Comparison of ENCODE assay signal across 8 mouse cellular contexts in the genomic region with DNA sequence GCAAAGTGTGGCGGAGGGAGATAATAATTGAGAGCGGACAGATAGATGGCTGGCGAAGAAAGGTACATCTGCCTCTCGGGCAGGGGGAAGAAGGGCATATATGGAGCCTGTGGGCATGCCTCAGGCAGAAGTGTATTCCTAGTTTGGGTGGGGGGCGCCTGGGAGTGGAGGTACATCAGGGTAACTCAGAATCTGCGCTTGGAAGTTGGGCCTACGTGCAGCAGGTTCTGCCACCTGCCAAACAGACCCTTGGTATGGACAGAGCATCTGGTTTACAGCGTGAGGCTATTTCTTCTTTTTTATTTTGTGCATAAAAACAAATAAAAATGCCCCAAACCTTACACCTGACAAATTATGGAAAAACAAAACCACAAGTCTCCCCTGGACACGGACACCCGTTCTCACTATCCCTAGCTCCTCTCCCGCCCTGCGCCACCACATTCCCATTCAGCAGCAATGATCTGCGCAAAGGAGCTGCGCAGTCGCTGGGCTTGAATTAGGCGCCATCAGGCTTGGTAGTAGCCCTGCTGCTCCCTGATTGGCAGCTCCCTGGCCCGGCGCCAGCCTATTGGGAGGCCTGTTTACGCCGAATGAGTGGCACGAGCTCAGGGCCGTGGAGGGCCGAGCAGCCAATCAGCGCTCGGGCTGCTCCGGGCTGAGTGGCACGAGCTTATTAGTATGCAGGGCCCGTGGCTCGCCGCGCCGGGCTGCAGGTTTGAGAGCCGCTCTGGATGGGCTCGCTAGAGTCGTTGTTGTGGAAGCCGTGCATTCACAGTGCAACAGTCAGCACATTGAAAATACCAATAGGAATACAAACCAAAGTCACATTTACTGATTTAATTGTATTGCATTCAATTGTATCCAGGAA. TPM values are rescaled to one million over a fixed set of nuclear protein-coding genes. Genes with fewer than 3 reads are reported as not detected.
DNase-seq lines count a peak whose midpoint lies in the region; ATAC-seq lines count a peak whose summit lies in the region.

A gene (plus strand): TSS at position 718 of the 868 bp plus-strand sequence.

- 1% methylated on average over 36 of the region's 36 CpGs for WGBS in hindbrain, embryonic 15.5 days

- peak within 1 kb of the TSS; percentile 98 for H3K9ac ChIP-seq in hindbrain, embryonic 15.5 days

- ATAC-seq in hindbrain, embryonic 15.5 days (ENCODE audit: low FRiP score, low read depth): peak; percentile 96

- H3K27ac ChIP-seq in hindbrain, embryonic 15.5 days (replicated peaks): peak within 1 kb of the TSS; percentile 95

- H3K9me3 ChIP-seq in hindbrain, embryonic 15.5 days: no peaks in the 10 kb centered on the region

- H3K4me3 ChIP-seq in hindbrain, embryonic 15.5 days: peak within 1 kb of the TSS; percentile 82

- peak; percentile 82 for DNase-seq in T-cell, adult 2 months (ENCODE audit: low spot score)
- peak; percentile 100 for DNase-seq in cerebellum, postnatal 36 days
- peak; percentile 100 for DNase-seq in frontal cortex, postnatal 36 days (ENCODE audit: low spot score in 2 of 2)
- DNase-seq in left cerebral cortex, adult 11 months (ENCODE audit: low spot score): peak; percentile 100
- peak; percentile 100 for DNase-seq in lung, postnatal 4 days
- DNase-seq in retina, postnatal 7 days (ENCODE audit: low read depth, low spot score): peak; percentile 100
- DNase-seq in urinary bladder, adult 2 months (ENCODE audit: low spot score): peak; percentile 100

- H3K36me3 ChIP-seq in hindbrain, embryonic 15.5 days: no peaks in the 10 kb centered on the region

- peaks cover 39% of the 10 kb centered on the region for H3K4me1 ChIP-seq in hindbrain, embryonic 15.5 days (replicated peaks)

- peak within 1 kb of the TSS; percentile 95 for H3K4me2 ChIP-seq in hindbrain, embryonic 15.5 days

- no peaks in the 10 kb centered on the region for H3K27me3 ChIP-seq in hindbrain, embryonic 15.5 days

RNA-seq across cellular contexts. Expression of the gene that starts here (rescaled TPM):
- 11.5 and 12.5 TPM in 2 replicates for polyA plus RNA-seq in hindbrain, embryonic 15.5 days (2015; fragmentation: Nextera tagmentation; extraction: Ambion mirVana)
- 4.3 and 8.2 TPM in 2 replicates for polyA plus RNA-seq in urinary bladder, adult 2 months (2012; rRNA removed)

Comparison
In these comparisons a context has a peak if more than half of its experiments do, and no peak if none do; other contexts are left out.
1. Peak in every context shown above with its lines: DNase-seq, ATAC-seq, H3K4me3 ChIP-seq and H3K27ac ChIP-seq.